Mouse (Mus musculus) thymus, postnatal 36 days (tissue): ENCODE results near the gene Meltf.

ENCODE experiments used
- DNase-seq, 2 experiments: peaks; one replicate each; pipeline ENCODE4 v3.0.0; 2022; ENCODE audit warnings: mixed read lengths in 2 of 2

The Meltf gene

GRCm38 (mm10) chr16:31878573-31879257, at the start of gene Meltf:
Meltf (plus strand) TSS chr16:31878810.
- peak; percentile 47 to 58 for DNase-seq

GRCm38 (mm10) chr16:31830726-31831125, 47.9 kb upstream of the Meltf start:
- DNase-seq = no peak

- DNase-seq = no peak
Measured at GRCm38 (mm10) chr16:31832630-31833422, 45.8 kb upstream of the Meltf start.

GRCm38 (mm10) chr16:31834011-31834584, 44.5 kb upstream of the Meltf start:
- DNase-seq = no peak

- DNase-seq = no peak
Measured at GRCm38 (mm10) chr16:31834662-31835318, 43.8 kb upstream of the Meltf start.

GRCm38 (mm10) chr16:31837362-31837761, 41.2 kb upstream of the Meltf start:
- DNase-seq = no peak

GRCm38 (mm10) chr16:31844246-31844645, 34.4 kb upstream of the Meltf start:
- no peak for DNase-seq

- no peak for DNase-seq
Measured at GRCm38 (mm10) chr16:31846763-31847162, 31.8 kb upstream of the Meltf start.

- no peak for DNase-seq
Measured at GRCm38 (mm10) chr16:31863920-31864319, 14.7 kb upstream of the Meltf start.

- no peak for DNase-seq
Measured at GRCm38 (mm10) chr16:31865242-31865641, 13.4 kb upstream of the Meltf start.

GRCm38 (mm10) chr16:31866911-31867310, 11.7 kb upstream of the Meltf start:
- DNase-seq = no peak

- DNase-seq = no peak
Measured at GRCm38 (mm10) chr16:31867736-31868135, 10.9 kb upstream of the Meltf start.

GRCm38 (mm10) chr16:31873721-31874120, 4.9 kb upstream of the Meltf start:
- DNase-seq = no peak

- DNase-seq = no peak
Measured at GRCm38 (mm10) chr16:31875391-31875790, 3.2 kb upstream of the Meltf start.

GRCm38 (mm10) chr16:31876386-31876785, 2.2 kb upstream of the Meltf start:
- DNase-seq = no peak

GRCm38 (mm10) chr16:31878052-31878451, 558 bp upstream of the Meltf start:
- DNase-seq = no peak

GRCm38 (mm10) chr16:31880146-31880840, 1.7 kb downstream of the Meltf start:
- no peak for DNase-seq

GRCm38 (mm10) chr16:31882381-31882908, 3.8 kb downstream of the Meltf start:
- no peak for DNase-seq

- no peak for DNase-seq
Measured at GRCm38 (mm10) chr16:31883302-31883701, 4.7 kb downstream of the Meltf start.

GRCm38 (mm10) chr16:31883902-31884301, 5.3 kb downstream of the Meltf start:
- no peak for DNase-seq

- DNase-seq = no peak
Measured at GRCm38 (mm10) chr16:31890907-31891306, 12.3 kb downstream of the Meltf start.

GRCm38 (mm10) chr16:31893396-31894141, 15.0 kb downstream of the Meltf start:
- DNase-seq = no peak
